Mouse (Mus musculus) yolk sac, embryonic 10.5 days (tissue): ENCODE data around the gene Adgrl3.

Experiments used
- DNase-seq: peaks from one replicate; pipeline ENCODE4 v3.0.0-alpha.2; 2017; ENCODE audit warnings: low spot score

Gene Adgrl3

GRCm38 (mm10) chr5:81019590-81020254 lies at the start of gene Adgrl3:
Gene Adgrl3, plus strand, starts transcription at chr5:81020138.
- peak; percentile 68 for DNase-seq

GRCm38 (mm10) chr5:81019166-81019565 lies 772 bp upstream of the Adgrl3 start:
- no peak for DNase-seq

GRCm38 (mm10) chr5:81020281-81021005 lies 505 bp downstream of the Adgrl3 start:
- peak; percentile 59 for DNase-seq

GRCm38 (mm10) chr5:81021006-81021320 lies 1.0 kb downstream of the Adgrl3 start:
- DNase-seq = no peak

- DNase-seq = peak; percentile 7
These were observed 1.5 kb downstream of the Adgrl3 start for GRCm38 (mm10) chr5:81021331-81021863.

- DNase-seq = peak; percentile 3
These were observed 1.9 kb downstream of the Adgrl3 start for GRCm38 (mm10) chr5:81021864-81022305.

- DNase-seq = no peak
These were observed 2.6 kb downstream of the Adgrl3 start for GRCm38 (mm10) chr5:81022306-81023071.

- no peak for DNase-seq
These were observed 4.2 kb downstream of the Adgrl3 start for GRCm38 (mm10) chr5:81023923-81024715.

GRCm38 (mm10) chr5:81028875-81029274 lies 8.9 kb downstream of the Adgrl3 start:
- no peak for DNase-seq

- no peak for DNase-seq
These were observed 17.2 kb downstream of the Adgrl3 start for GRCm38 (mm10) chr5:81037091-81037490.

GRCm38 (mm10) chr5:81043875-81044274 lies 23.9 kb downstream of the Adgrl3 start:
- no peak for DNase-seq

GRCm38 (mm10) chr5:81046128-81046527 lies 26.2 kb downstream of the Adgrl3 start:
- no peak for DNase-seq

- no peak for DNase-seq
These were observed 34.7 kb downstream of the Adgrl3 start for GRCm38 (mm10) chr5:81054628-81055027.

- no peak for DNase-seq
These were observed 35.3 kb downstream of the Adgrl3 start for GRCm38 (mm10) chr5:81055253-81055652.

- DNase-seq = no peak
These were observed 38.2 kb downstream of the Adgrl3 start for GRCm38 (mm10) chr5:81058122-81058521.

GRCm38 (mm10) chr5:81060950-81061349 lies 41.0 kb downstream of the Adgrl3 start:
- no peak for DNase-seq

- no peak for DNase-seq
These were observed 41.4 kb downstream of the Adgrl3 start for GRCm38 (mm10) chr5:81061386-81061785.

GRCm38 (mm10) chr5:81064026-81064425 lies 44.1 kb downstream of the Adgrl3 start:
- DNase-seq = no peak

- DNase-seq = no peak
These were observed 48.2 kb downstream of the Adgrl3 start for GRCm38 (mm10) chr5:81068173-81068572.

GRCm38 (mm10) chr5:81068839-81069238 lies 48.9 kb downstream of the Adgrl3 start:
- DNase-seq = no peak

- no peak for DNase-seq
These were observed 53.0 kb downstream of the Adgrl3 start for GRCm38 (mm10) chr5:81072888-81073287.

- DNase-seq = no peak
These were observed 53.9 kb downstream of the Adgrl3 start for GRCm38 (mm10) chr5:81073875-81074274.
